Mouse (Mus musculus) intestine, embryonic 14.5 days (tissue): ENCODE measurements around the gene Paics. TPM values are rescaled to one million over a fixed set of nuclear protein-coding genes. Genes with fewer than 3 reads are reported as not detected.
"Not testable (repeated sequence)": the region's sequence is repeated elsewhere in the genome, so short reads cannot be mapped to it uniquely, and the experiment has no call there.

Experiments used
- ATAC-seq: fragments of 200-750 bp; cut with Nextera tagmentation; replicated peaks from 2 replicates; pipeline ENCODE4 v1.8.0; 2017; ENCODE audit warnings: low read depth, moderate number of reproducible peaks, moderate TSS enrichment, moderate library complexity; ENCODE audit not compliant: low FRiP score, low TSS enrichment
- DNase-seq: peaks from one replicate; pipeline ENCODE4 v3.0.0-alpha.2; 2018; ENCODE audit warnings: low spot score
- H3K27ac ChIP-seq: fragments of 300-500 bp; sonication (generic); 2 replicates; pipeline ENCODE4 v1.5.1; 2014; ENCODE audit warnings: low read depth, mild to moderate bottlenecking, control low read depth
- H3K27me3 ChIP-seq: fragments of 300-500 bp; sonication (generic); replicated peaks from 2 replicates; pipeline ENCODE4 v1.6.1; 2014; ENCODE audit warnings: low read length, control low read depth; ENCODE audit not compliant: control insufficient read depth, insufficient read depth
- H3K36me3 ChIP-seq: fragments of 300-500 bp; sonication (generic); 2 replicates; pipeline ENCODE4 v1.6.1; 2014; ENCODE audit warnings: low read length, control low read depth; ENCODE audit not compliant: control insufficient read depth, insufficient read depth
- H3K4me1 ChIP-seq: fragments of 300-500 bp; sonication (generic); replicated peaks from 2 replicates; pipeline ENCODE4 v1.6.1; 2014; ENCODE audit warnings: low read length, control low read depth, mixed read lengths; ENCODE audit not compliant: control insufficient read depth, insufficient read depth
- H3K4me2 ChIP-seq: fragments of 300-500 bp; sonication (generic); 2 replicates; pipeline ENCODE4 v1.6.1; 2014; ENCODE audit warnings: low read length
- H3K4me3 ChIP-seq: fragments of 300-500 bp; sonication (generic); 2 replicates; pipeline ENCODE4 v1.5.1; 2014; ENCODE audit warnings: low read depth, low read length, control low read depth, mixed read lengths
- H3K9ac ChIP-seq: fragments of 300-500 bp; sonication (generic); 2 replicates; pipeline ENCODE4 v1.6.1; 2014; ENCODE audit warnings: mild to moderate bottlenecking, low read length
- H3K9me3 ChIP-seq: fragments of 300-500 bp; sonication (generic); 2 replicates; pipeline ENCODE4 v1.6.1; 2016; ENCODE audit warnings: low read length, control low read depth; ENCODE audit not compliant: control insufficient read depth
- WGBS: fragments of 180-500 bp; shearing (Covaris S2); extraction: QIAGEN DNeasy Blood & Tissue Kit; methylation state at CpG from one replicate; pipeline ENCODE4 v1.1.7; 2014; 5-methylcytosine and 5-hydroxymethylcytosine counted together
- polyA plus RNA-seq: library from polyadenylated mRNA; unstranded; fragments of >200 nt; fragmentation: Nextera tagmentation; extraction: Ambion mirVana; gene quantifications from 2 replicates; pipeline ENCODE4 v1.2.1, GENCODE M21; 2014

Paics gene
- 241 and 252 TPM in 2 replicates for polyA plus RNA-seq

DNA sequence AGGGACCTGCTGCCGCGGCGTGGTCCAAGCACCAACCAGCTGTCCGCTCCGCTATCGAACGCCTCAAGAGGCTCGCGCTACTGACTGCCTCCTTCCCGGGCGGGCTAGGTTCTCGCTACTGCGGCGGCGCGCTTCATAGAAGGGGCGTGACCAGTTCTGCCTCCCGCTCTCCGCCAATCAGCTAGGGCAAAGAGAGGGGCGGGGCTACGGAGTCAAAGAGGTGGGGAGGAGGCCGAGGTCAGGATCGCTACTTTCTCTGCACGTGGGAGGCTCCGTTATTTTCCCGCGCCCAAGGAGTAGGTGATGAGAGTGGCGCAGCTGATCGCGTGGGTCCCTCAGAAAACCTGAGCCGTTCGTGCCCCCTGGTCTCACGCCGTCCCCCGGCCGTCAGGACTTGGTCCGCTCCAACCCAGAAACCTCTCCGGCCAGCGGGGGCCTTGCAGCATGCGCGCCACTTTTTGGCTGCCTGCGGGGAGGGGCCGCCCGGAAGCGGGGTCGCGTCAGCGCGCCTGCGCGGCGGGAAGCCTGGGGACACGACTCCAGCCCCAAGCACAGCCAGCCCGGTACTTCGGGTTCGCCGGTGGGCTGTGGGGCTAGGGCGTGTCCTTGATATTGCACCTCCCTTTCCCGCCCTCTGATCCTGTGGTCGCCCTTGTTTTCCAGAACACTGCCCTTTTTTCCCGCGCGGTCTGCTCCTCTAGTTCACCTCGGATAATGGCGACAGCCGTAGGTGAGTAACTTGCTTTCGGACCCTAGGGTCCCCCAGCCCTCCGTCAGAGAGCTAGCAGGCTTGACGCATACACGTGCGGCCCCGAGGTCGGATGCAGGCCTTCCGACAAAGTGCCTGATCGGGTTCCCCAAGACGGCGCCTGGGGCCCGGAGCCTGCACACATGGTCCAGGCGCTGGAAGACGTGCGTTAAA is at the start of gene Paics, which contains the start of gene Ppat:
Paics (plus strand) TSS at position 202 of the 922 bp plus-strand sequence.
Ppat (minus strand) TSS at position 473 of the 922 bp plus-strand sequence.
- H3K9ac ChIP-seq, result peak within 1 kb of the TSS; percentile 73
- peak within 1 kb of the TSS; percentile 81 for H3K27ac ChIP-seq
- peaks cover 16% of the 10 kb centered on the region for H3K36me3 ChIP-seq
- no peaks in the 10 kb centered on the region for H3K9me3 ChIP-seq
- DNase-seq, result peak; percentile 98
- under 1% methylated on average over 79 of the region's 81 CpGs for WGBS
- ATAC-seq, result peak; percentile 98
- H3K4me1 ChIP-seq, result peaks cover 14% of the 10 kb centered on the region
- peak within 1 kb of the TSS; percentile 81 for H3K4me3 ChIP-seq
- H3K27me3 ChIP-seq, result no peaks in the 10 kb centered on the region
- H3K4me2 ChIP-seq, result peak within 1 kb of the TSS; percentile 78

DNA sequence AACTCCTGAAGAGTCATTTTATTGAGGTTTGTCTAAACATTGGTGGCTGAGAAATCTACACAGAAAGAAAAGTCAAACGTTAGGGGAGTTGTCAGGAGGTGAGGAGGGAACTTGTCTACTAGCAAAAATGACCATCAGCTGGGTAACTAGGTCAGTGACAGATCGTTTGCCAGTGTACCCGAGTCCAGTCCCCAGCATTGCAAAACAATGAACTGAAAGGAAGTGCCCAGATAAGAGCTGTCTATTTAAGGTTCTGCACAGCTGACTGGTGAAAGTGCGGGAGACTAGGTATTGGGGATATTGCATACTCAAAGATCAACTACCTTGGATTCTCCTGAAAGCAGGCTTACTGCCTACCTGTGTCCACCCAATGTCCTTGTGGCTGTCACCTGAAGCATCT is 49.0 kb upstream of the Paics start:
- 0 out of 2 replicates have a peak, but pooled peaks cover 3% of the 10 kb centered on the region for H3K36me3 ChIP-seq
- no peaks in the 10 kb centered on the region for H3K4me1 ChIP-seq
- WGBS, result 74% methylated on average over 4 of the region's 4 CpGs
- no peak for ATAC-seq
- H3K4me2 ChIP-seq, result no peak overlapping the region
- no peak for DNase-seq
- no peaks in the 10 kb centered on the region for H3K9me3 ChIP-seq
- no peak overlapping the region for H3K9ac ChIP-seq
- no peak overlapping the region for H3K4me3 ChIP-seq
- H3K27ac ChIP-seq, result no peak overlapping the region
- no peaks in the 10 kb centered on the region for H3K27me3 ChIP-seq

DNA sequence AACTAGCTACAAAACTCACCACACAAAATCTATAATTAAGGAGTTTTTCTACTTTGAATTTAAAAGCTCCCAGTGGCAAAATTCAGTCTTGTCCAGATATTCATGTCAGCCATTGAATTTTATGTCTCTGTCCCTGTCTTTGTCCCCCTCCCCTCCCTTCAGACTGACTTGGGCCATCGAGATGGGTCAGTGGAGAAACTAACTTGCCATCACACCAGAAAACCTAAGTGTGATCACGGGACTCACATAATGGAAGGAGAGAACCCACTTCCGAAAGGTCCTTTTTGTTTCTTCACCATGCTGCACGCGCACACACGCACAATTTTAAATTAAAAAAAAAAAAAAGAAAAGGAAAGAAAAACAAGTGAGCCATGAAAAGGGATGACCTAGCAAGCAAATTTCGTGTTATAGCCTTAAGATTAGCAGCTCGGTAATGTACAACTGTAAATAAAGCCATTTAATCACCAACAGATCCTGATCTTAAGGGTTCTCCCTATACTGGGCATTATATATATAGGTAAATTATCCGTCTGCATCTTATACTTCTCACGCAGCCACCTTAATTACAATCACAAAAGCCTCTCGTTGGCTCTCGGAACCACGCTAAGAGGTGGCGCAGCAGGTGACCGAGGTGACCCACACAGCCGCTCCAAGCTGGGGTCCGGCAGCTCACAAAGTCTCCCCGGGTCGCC is 46.2 kb upstream of the Paics start:
- no peak for DNase-seq
- H3K4me3 ChIP-seq, result peak overlapping the region; percentile 86
- 1% methylated on average over 19 of the region's 19 CpGs for WGBS
- H3K9ac ChIP-seq, result peak overlapping the region; percentile 85
- H3K36me3 ChIP-seq, result 0 out of 2 replicates have a peak, but pooled peaks cover 2% of the 10 kb centered on the region
- peak overlapping the region; percentile 88 for H3K27ac ChIP-seq
- H3K27me3 ChIP-seq, result no peaks in the 10 kb centered on the region
- ATAC-seq, result no peak; the same call in 1 of the 2 replicates
- H3K9me3 ChIP-seq, result no peaks in the 10 kb centered on the region
- no peaks in the 10 kb centered on the region for H3K4me1 ChIP-seq
- peak overlapping the region; percentile 61 for H3K4me2 ChIP-seq

DNA sequence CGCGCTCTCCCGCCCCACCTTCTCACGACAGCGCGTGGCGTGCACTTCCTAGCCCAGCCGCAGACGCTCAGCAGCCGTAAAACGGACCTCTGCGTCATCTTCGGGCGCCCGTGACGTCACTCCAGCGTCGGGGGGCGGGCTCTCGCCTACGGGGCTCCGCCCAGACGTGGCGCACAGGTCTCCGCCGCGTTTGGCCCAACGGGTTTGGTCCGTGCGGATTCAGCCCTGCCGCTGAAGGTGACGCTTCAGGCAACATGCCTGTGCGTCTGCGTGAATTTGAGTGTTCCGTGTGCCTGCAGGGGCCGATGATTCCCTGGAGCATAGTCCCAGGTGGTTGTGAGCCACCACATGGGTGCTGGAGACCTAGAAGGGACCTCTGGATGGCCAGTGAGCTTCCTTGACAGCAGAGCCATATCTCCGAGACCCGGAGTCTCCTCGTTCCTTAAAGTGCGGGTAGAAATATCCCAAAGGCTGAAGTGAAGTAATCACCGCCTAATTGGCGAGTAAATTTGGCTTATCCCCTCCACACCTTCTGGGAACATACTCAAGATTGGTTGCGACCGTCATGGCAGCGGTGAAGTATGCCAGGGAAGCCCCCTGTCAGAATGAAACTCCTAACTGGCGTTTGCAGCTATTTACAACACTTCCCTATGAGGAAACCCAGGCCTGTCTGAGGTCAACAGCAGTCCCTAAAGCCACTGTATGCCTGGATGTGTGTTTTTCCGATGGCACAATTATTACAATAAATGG is 45.5 kb upstream of the Paics start, which contains the start of gene Aasdh:
Aasdh (minus strand) TSS at position 110 of the 750 bp plus-strand sequence.
- no peaks in the 10 kb centered on the region for H3K9me3 ChIP-seq
- H3K4me3 ChIP-seq, result peak within 1 kb of the TSS; percentile 86
- peak within 1 kb of the TSS; percentile 88 for H3K27ac ChIP-seq
- peak within 1 kb of the TSS; percentile 85 for H3K9ac ChIP-seq
- DNase-seq, result peak; percentile 100
- no peaks in the 10 kb centered on the region for H3K27me3 ChIP-seq
- peak within 1 kb of the TSS; percentile 82 for H3K4me2 ChIP-seq
- H3K36me3 ChIP-seq, result 0 out of 2 replicates have a peak, but pooled peaks cover 3% of the 10 kb centered on the region
- peak; percentile 98 for ATAC-seq
- under 1% methylated on average over 47 of the region's 47 CpGs for WGBS
- H3K4me1 ChIP-seq, result no peaks in the 10 kb centered on the region

DNA sequence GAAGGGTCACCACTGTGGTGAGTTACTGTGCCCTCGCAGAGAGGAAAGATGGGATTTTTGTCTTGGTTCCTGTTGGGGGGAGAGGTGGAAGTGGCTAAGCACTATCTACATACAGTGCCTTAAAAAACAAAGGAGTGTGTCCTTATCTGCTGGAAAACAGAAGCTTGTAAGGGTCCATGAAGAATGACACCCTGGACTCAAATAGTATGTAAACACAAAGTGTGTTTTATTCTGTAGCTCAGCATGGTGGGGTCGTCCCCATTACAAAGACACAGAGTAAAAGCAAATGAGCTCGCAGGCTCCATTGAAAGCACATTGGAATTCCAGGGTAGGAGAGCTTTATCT is 45.0 kb upstream of the Paics start:
- 42% methylated on average over 3 of the region's 3 CpGs for WGBS
- no peak for DNase-seq
- Histone ChIP-seq H3K9me3 (no peaks in the 10 kb centered on the region), H3K4me1 (no peaks in the 10 kb centered on the region), H3K36me3 (0 out of 2 replicates have a peak, but pooled peaks cover 3% of the 10 kb centered on the region), H3K27me3 (no peaks in the 10 kb centered on the region), H3K4me2 (peak overlapping the region; percentile 82), H3K9ac (peak overlapping the region; percentile 85; the same call in 1 of the 2 replicates), H3K4me3 (peak overlapping the region; percentile 86), H3K27ac (peak overlapping the region; percentile 88)
- no peak for ATAC-seq

DNA sequence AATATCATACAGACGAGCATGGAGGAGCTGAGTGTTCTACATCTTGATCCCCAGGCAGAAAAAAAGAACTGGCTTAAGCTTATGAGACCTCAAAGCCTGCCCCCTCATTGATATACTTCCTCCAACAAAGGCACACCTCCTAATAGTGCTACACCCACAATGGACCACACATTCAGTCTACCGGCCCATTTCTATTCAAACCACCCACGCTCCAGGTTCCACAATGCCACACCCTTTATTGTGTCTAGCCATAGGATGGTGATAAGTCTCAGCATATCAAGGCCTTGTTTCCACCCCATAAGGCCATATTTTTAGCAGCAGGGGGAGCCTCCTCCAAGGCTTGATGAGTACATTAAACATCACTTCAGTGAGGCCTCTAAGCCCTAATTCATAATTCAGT is 40.3 kb upstream of the Paics start:
- no peaks in the 10 kb centered on the region for H3K9me3 ChIP-seq
- no peaks in the 10 kb centered on the region for H3K4me1 ChIP-seq
- H3K27me3 ChIP-seq, result no peaks in the 10 kb centered on the region
- DNase-seq, result no peak
- no peak overlapping the region for H3K9ac ChIP-seq
- ATAC-seq, result no peak
- H3K4me2 ChIP-seq, result no peak overlapping the region
- 87% methylated on average over 3 of the region's 3 CpGs for WGBS
- no peak overlapping the region for H3K4me3 ChIP-seq
- H3K27ac ChIP-seq, result no peak overlapping the region
- peaks cover 25% of the 10 kb centered on the region for H3K36me3 ChIP-seq

DNA sequence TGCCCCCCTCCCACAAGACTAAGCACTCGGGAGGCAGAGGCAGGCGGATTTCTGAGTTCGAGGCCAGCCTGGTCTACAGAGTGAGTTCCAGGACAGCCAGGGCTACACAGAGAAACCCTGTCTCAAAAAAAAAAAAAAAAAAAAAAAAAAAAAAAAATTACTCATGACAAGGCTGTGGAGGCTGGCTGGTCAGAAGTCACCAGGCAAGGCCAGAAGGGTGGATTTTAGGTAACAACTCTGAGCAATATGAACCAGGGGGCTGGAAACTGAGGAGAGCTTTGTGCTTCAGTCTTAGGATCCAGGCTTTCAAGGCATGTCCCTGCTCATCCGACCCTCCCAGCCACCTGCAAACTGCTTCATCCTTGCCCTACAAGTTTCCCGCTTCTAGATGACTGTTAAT is 38.6 kb upstream of the Paics start:
- ATAC-seq, result not testable (repeated sequence)
- 95% methylated on average over 5 of the region's 5 CpGs for WGBS

DNA sequence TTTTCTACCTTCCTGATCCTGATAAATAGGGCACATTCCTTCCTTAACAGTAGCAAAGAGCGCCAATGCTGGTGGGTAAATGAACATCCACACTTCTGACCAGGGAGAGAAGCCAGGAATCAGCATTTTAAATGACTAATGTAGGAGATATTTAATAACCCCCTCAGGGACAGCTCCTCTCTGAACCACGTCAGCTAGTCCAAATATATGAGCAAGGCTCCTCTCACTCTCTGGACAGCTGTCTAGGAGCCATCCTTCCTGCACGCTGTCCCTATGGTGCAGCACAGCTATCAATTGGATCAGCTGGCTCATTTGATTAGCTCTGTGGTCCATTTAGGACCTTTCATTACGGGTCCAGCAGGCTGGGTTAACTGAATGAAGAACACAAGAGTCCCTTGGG is 28.3 kb upstream of the Paics start:
- WGBS, result 86% methylated on average over 4 of the region's 4 CpGs
- Histone ChIP-seq H3K27ac (no peak overlapping the region), H3K4me3 (no peak overlapping the region), H3K9ac (no peak overlapping the region), H3K27me3 (no peaks in the 10 kb centered on the region), H3K9me3 (peaks cover 10% of the 10 kb centered on the region; the same call in 1 of the 2 replicates), H3K36me3 (peaks cover 72% of the 10 kb centered on the region), H3K4me1 (no peaks in the 10 kb centered on the region), H3K4me2 (no peak overlapping the region)
- DNase-seq (peak; percentile 3), ATAC-seq (no peak)

More for the DNA sequence above, 38.6 kb upstream of the Paics start:
- H3K9ac ChIP-seq, H3K27me3 ChIP-seq, H3K4me3 ChIP-seq, H3K4me2 ChIP-seq, H3K27ac ChIP-seq, H3K9me3 ChIP-seq, H3K4me1 ChIP-seq: not testable (repeated sequence)
- peak; percentile 47 for DNase-seq
- peaks cover 35% of the 10 kb centered on the region for H3K36me3 ChIP-seq
